40 mouse cellular contexts compared by ENCODE assay signal in genomic region chr1:73060271-73060670, GRCm38 (mm10). TPM values are rescaled to one million over a fixed set of nuclear protein-coding genes. Genes with fewer than 3 reads are reported as not detected.
A peak's percentile ranks its signal among the peaks of the same experiment; 100 is the strongest.
DNase-seq lines count a peak whose midpoint lies in the region; ATAC-seq and TF ChIP-seq lines count a peak whose summit lies in the region.
"Had no signal": no experiment of that assay in that cellular context is flagged by ENCODE, and none has a peak within 500 bp of the region (broad histone marks: within the 10 kb centered on the region; RNA-seq: fewer than 3 reads in every experiment).

No protein-coding gene starts in this region.

- peaks cover 29% of the 10 kb centered on the region for H3K4me1 ChIP-seq in forebrain, embryonic 10.5 days
- no peaks in the 10 kb centered on the region for H3K4me1 ChIP-seq in forebrain, postnatal 0 days (ENCODE audit: insufficient read depth)
- peaks cover 9% of the 10 kb centered on the region for H3K4me1 ChIP-seq in midbrain, embryonic 11.5 days (ENCODE audit: control insufficient read depth, insufficient read depth, low read length)
- H3K4me1 ChIP-seq in midbrain, embryonic 15.5 days, result no peaks in the 10 kb centered on the region
- no peaks in the 10 kb centered on the region for H3K4me1 ChIP-seq in kidney, embryonic 15.5 days
- H3K4me1 ChIP-seq: embryonic facial prominence, embryonic 15.5 days; heart, embryonic 15.5 days; stomach, embryonic 15.5 days had no signal

- no peak for ATAC-seq in forebrain, postnatal 0 days
- peak; percentile 71 for ATAC-seq in midbrain, embryonic 11.5 days (ENCODE audit: low FRiP score)
- no peak for ATAC-seq in midbrain, embryonic 15.5 days (replicated peaks)
- ATAC-seq in kidney, embryonic 15.5 days (replicated peaks; ENCODE audit: low FRiP score), result no peak
- ATAC-seq: forebrain, embryonic 13.5 days; inflammation-experienced regulatory T-cells, adult 6 months; lung, postnatal 0 days; Patski had no signal

- H3K4me3 ChIP-seq in forebrain, embryonic 10.5 days, result no peak overlapping the region
- H3K4me3 ChIP-seq in forebrain, postnatal 0 days (ENCODE audit: low read depth, low read length), result no peak overlapping the region
- no peak overlapping the region for H3K4me3 ChIP-seq in midbrain, embryonic 11.5 days (ENCODE audit: low read depth, low read length)
- no peak overlapping the region for H3K4me3 ChIP-seq in midbrain, embryonic 15.5 days
- H3K4me3 ChIP-seq in kidney, embryonic 15.5 days (replicated peaks), result no peak overlapping the region
- H3K4me3 ChIP-seq: embryonic facial prominence, embryonic 15.5 days; forebrain, embryonic 13.5 days; heart, embryonic 10.5 days; heart, embryonic 15.5 days; hindbrain, embryonic 13.5 days; left cerebral cortex, adult 2 months; limb, embryonic 15.5 days; liver, embryonic 13.5 days; stomach, embryonic 15.5 days had no signal

- no peak overlapping the region for H3K4me2 ChIP-seq in forebrain, postnatal 0 days (ENCODE audit: low read depth)
- no peak overlapping the region for H3K4me2 ChIP-seq in midbrain, embryonic 11.5 days
- H3K4me2 ChIP-seq in midbrain, embryonic 15.5 days, result no peak overlapping the region
- H3K4me2 ChIP-seq in kidney, embryonic 15.5 days, result no peak overlapping the region
- H3K4me2 ChIP-seq: embryonic facial prominence, embryonic 15.5 days; forebrain, embryonic 13.5 days; heart, embryonic 15.5 days; hindbrain, embryonic 13.5 days; limb, embryonic 15.5 days; liver, embryonic 13.5 days; stomach, embryonic 15.5 days had no signal

- 0 out of 2 replicates have a peak overlapping the region, but pooled peaks have one; percentile 37 for H3K27ac ChIP-seq in forebrain, embryonic 10.5 days
- H3K27ac ChIP-seq in forebrain, postnatal 0 days (ENCODE audit: low read depth, low read length), result no peak overlapping the region
- no peak overlapping the region for H3K27ac ChIP-seq in midbrain, embryonic 11.5 days (ENCODE audit: low read depth, low read length)
- no peak overlapping the region for H3K27ac ChIP-seq in midbrain, embryonic 15.5 days
- H3K27ac ChIP-seq in kidney, embryonic 15.5 days, result no peak overlapping the region
- H3K27ac ChIP-seq: embryonic facial prominence, embryonic 15.5 days; forebrain, embryonic 13.5 days; heart, embryonic 10.5 days; heart, embryonic 15.5 days; hindbrain, embryonic 13.5 days; left cerebral cortex, adult 2 months; limb, embryonic 15.5 days; liver, embryonic 13.5 days; stomach, embryonic 15.5 days had no signal

- no peaks in the 10 kb centered on the region for H3K27me3 ChIP-seq in forebrain, embryonic 10.5 days (ENCODE audit: poor library complexity, severe bottlenecking)
- H3K27me3 ChIP-seq in forebrain, postnatal 0 days (ENCODE audit: insufficient read depth, low read length), result no peaks in the 10 kb centered on the region
- no peaks in the 10 kb centered on the region for H3K27me3 ChIP-seq in midbrain, embryonic 11.5 days (ENCODE audit: control insufficient read depth, insufficient read depth, low read length)
- H3K27me3 ChIP-seq in midbrain, embryonic 15.5 days (replicated peaks), result no peaks in the 10 kb centered on the region
- no peaks in the 10 kb centered on the region for H3K27me3 ChIP-seq in kidney, embryonic 15.5 days
- H3K27me3 ChIP-seq: embryonic facial prominence, embryonic 15.5 days; forebrain, embryonic 13.5 days; heart, embryonic 15.5 days; hindbrain, embryonic 13.5 days; limb, embryonic 15.5 days; Patski; stomach, embryonic 15.5 days had no signal

- no peaks in the 10 kb centered on the region for H3K9me3 ChIP-seq in forebrain, embryonic 10.5 days
- no peaks in the 10 kb centered on the region for H3K9me3 ChIP-seq in forebrain, postnatal 0 days (ENCODE audit: low read length)
- no peaks in the 10 kb centered on the region for H3K9me3 ChIP-seq in midbrain, embryonic 11.5 days (ENCODE audit: control insufficient read depth, low read length)
- H3K9me3 ChIP-seq in midbrain, embryonic 15.5 days, result no peaks in the 10 kb centered on the region
- no peaks in the 10 kb centered on the region for H3K9me3 ChIP-seq in kidney, embryonic 15.5 days (replicated peaks)
- H3K9me3 ChIP-seq: embryonic facial prominence, embryonic 15.5 days; forebrain, embryonic 13.5 days; G1E; heart, embryonic 10.5 days; heart, embryonic 15.5 days; hindbrain, embryonic 13.5 days; limb, embryonic 15.5 days; liver, embryonic 13.5 days; stomach, embryonic 15.5 days had no signal

- H3K9ac ChIP-seq in forebrain, postnatal 0 days, result no peak overlapping the region
- no peak overlapping the region for H3K9ac ChIP-seq in midbrain, embryonic 11.5 days (ENCODE audit: low read length)
- H3K9ac ChIP-seq in midbrain, embryonic 15.5 days, result no peak overlapping the region
- H3K9ac ChIP-seq in kidney, embryonic 15.5 days, result no peak overlapping the region
- H3K9ac ChIP-seq: embryonic facial prominence, embryonic 15.5 days; forebrain, embryonic 13.5 days; heart, embryonic 15.5 days; hindbrain, embryonic 13.5 days; limb, embryonic 15.5 days; liver, embryonic 13.5 days; stomach, embryonic 15.5 days had no signal

- DNase-seq in forebrain, embryonic 10.5 days (ENCODE audit: extremely low spot score, low spot score), result peak; percentile 52
- no peak for DNase-seq in forebrain, postnatal 0 days
- peak; percentile 90 for DNase-seq in midbrain, embryonic 11.5 days (ENCODE audit: low spot score, missing footprints)
- DNase-seq in embryo, embryonic 9.5 days (ENCODE audit: extremely low spot score), result peak; percentile 68
- DNase-seq in retina, embryonic 14.5 days (ENCODE audit: low spot score), result peak; percentile 47
- DNase-seq in right cerebral cortex, postnatal 25 days, result no peak
- DNase-seq: adrenal gland, postnatal 25 days; cerebellum, adult 11-12 months; cerebellum, postnatal 14 days; gastrocnemius, postnatal 25 days; heart, adult 11 months; kidney, adult 11 months; kidney, postnatal 25 days; liver, embryonic 13.5 days; lung, adult 18-20 months; lung, postnatal 4 days; thymus, postnatal 25 days had no signal

- TF ChIP-seq CTCF in forebrain, postnatal 0 days (IDR thresholded peaks at IDR 0.05; ENCODE audit: low read depth), result no peak

- 4% methylated on average over 3 of the region's 3 CpGs for WGBS in forebrain, embryonic 10.5 days
- 10% methylated on average over 3 of the region's 3 CpGs for WGBS in forebrain, postnatal 0 days
- 4% methylated on average over 3 of the region's 3 CpGs for WGBS in midbrain, embryonic 11.5 days
- WGBS in midbrain, embryonic 15.5 days, result 8% methylated on average over 3 of the region's 3 CpGs
- WGBS in kidney, embryonic 15.5 days, result 32% methylated on average over 3 of the region's 3 CpGs

- no peaks in the 10 kb centered on the region for H3K36me3 ChIP-seq in forebrain, embryonic 10.5 days (replicated peaks)
- no peaks in the 10 kb centered on the region for H3K36me3 ChIP-seq in forebrain, postnatal 0 days (ENCODE audit: insufficient read depth)
- H3K36me3 ChIP-seq in midbrain, embryonic 11.5 days (ENCODE audit: control insufficient read depth, insufficient read depth, low read length), result no peaks in the 10 kb centered on the region
- H3K36me3 ChIP-seq in midbrain, embryonic 15.5 days (replicated peaks), result no peaks in the 10 kb centered on the region
- H3K36me3 ChIP-seq in kidney, embryonic 15.5 days, result no peaks in the 10 kb centered on the region
- H3K36me3 ChIP-seq: embryonic facial prominence, embryonic 15.5 days; G1E; heart, embryonic 10.5 days; heart, embryonic 15.5 days; hindbrain, embryonic 13.5 days; limb, embryonic 15.5 days; liver, embryonic 13.5 days; stomach, embryonic 15.5 days had no signal

RNA-seq across cellular contexts. Expression of gene Tnp1, which starts 44.6 kb away (rescaled TPM):
- polyA plus RNA-seq in forebrain, embryonic 10.5 days (2016; fragmentation: Nextera tagmentation; extraction: Ambion mirVana), result not detected in 2 replicates
- not detected in 2 replicates for total RNA-seq in forebrain, postnatal 0 days (2014; rRNA removed)
- not detected in 2 replicates for polyA plus RNA-seq in forebrain, postnatal 0 days (2015; fragmentation: Nextera tagmentation; extraction: Ambion mirVana)
- not detected in 2 replicates for polyA plus RNA-seq in midbrain, embryonic 11.5 days (2014; fragmentation: Nextera tagmentation; extraction: Ambion mirVana)
- not detected in 2 replicates for polyA plus RNA-seq in midbrain, embryonic 15.5 days (2015; fragmentation: Nextera tagmentation; extraction: Ambion mirVana)
- polyA plus RNA-seq in kidney, embryonic 15.5 days (2015; fragmentation: Nextera tagmentation; extraction: Ambion mirVana), result not detected in 2 replicates
- total RNA-seq: adrenal gland, adult 18-20 months; adrenal gland, postnatal 25 days; G1E; gastrocnemius, postnatal 25 days; heart, postnatal 25 days; layer of hippocampus, adult 18-20 months; layer of hippocampus, postnatal 10 days; left cerebral cortex, adult 2 months; left cerebral cortex, postnatal 36 days; megakaryocyte-erythroid progenitor cell, adult 5-6 weeks; neutrophil, adult 5-6 weeks had no signal
- polyA plus RNA-seq: embryonic facial prominence, embryonic 15.5 days; forebrain, embryonic 13.5 days; G1E; heart, embryonic 10.5 days; heart, embryonic 15.5 days; hindbrain, embryonic 13.5 days; inflammation-experienced regulatory T-cells, adult 6 months; kidney, embryonic 14.5 days; limb, embryonic 15.5 days; liver, embryonic 13.5 days; lung, postnatal 0 days; Patski; small intestine, adult 2 months; stomach, embryonic 15.5 days had no signal

Comparison
In these comparisons a context has a peak if more than half of its experiments do, and no peak if none do; other contexts are left out.
1. DNase-seq: peak in forebrain, embryonic 10.5 days (single experiment), midbrain, embryonic 11.5 days (single experiment), embryo, embryonic 9.5 days (single experiment) and retina, embryonic 14.5 days (single experiment); none in forebrain, postnatal 0 days (single experiment) and right cerebral cortex, postnatal 25 days (single experiment).